Mouse (Mus musculus) kidney, adult 11 months (tissue): ENCODE measurements around the gene Cldn19.

Source experiments
- DNase-seq: peaks from one replicate; pipeline ENCODE4 v3.0.0; 2022

Cldn19 gene

DNA sequence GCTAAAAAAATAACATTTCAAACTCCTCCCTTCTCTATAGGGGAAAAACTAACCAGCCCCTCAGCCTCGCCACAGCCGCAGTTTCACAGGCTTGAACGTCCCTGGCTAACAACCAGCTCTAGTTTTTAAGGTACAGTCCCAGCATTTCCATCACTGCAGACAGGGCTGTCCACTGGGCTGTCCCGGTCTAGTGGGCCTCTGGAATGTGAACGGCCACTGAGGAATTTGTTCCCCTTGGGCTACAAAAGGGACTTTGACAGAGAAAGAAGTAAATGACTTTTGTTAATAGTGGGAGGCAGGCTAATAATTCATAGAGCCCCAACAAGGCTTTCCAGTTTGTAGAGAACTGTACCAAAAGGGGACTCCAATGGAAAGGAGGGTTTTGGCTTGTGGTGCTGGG is 50.2 kb downstream of the Cldn19 start:
- peak; percentile 89 for DNase-seq
